Mouse (Mus musculus) CH12.LX (cell line): Measurements from ENCODE around the gene Dph7. TPM values are rescaled to one million over a fixed set of nuclear protein-coding genes. Genes with fewer than 3 reads are reported as not detected.
"Not testable (repeated sequence)": the region's sequence is repeated elsewhere in the genome, so short reads cannot be mapped to it uniquely, and the experiment has no call there.

Experiments
- DNase-seq: peaks from one replicate; pipeline ENCODE4 v3.0.0-alpha.2; 2013; ENCODE audit errors: extremely low read depth
- H3K27ac ChIP-seq: 2 replicates; pipeline ENCODE4 v1.5.1; 2012; ENCODE audit warnings: low read depth, mild to moderate bottlenecking, control low read depth, moderate library complexity; ENCODE audit not compliant: insufficient read depth
- H3K27me3 ChIP-seq: replicated peaks from 2 replicates; pipeline ENCODE3; 2012; ENCODE audit warnings: inconsistent platforms
- H3K36me3 ChIP-seq, 2 experiments: replicated peaks in 1 of 2; 2 replicates each; pipeline versions ENCODE3 to v1.6.1; 2012; ENCODE audit warnings: inconsistent platforms in 1 of 2, low read length in 1 of 2, mild to moderate bottlenecking in 1 of 2, mixed read lengths in 1 of 2, moderate library complexity in 1 of 2; ENCODE audit not compliant: control insufficient read depth in 1 of 2, insufficient read depth in 1 of 2
- H3K4me1 ChIP-seq, 2 experiments: 2 replicates each; pipeline ENCODE4 v1.6.1; 2012; ENCODE audit warnings: inconsistent platforms in 1 of 2, moderate library complexity in 1 of 2; ENCODE audit not compliant: insufficient read depth in 2 of 2, control insufficient read depth in 1 of 2
- H3K4me2 ChIP-seq: 2 replicates; pipeline ENCODE4 v1.6.1; 2012; ENCODE audit warnings: low read depth, mild to moderate bottlenecking, control low read depth; ENCODE audit not compliant: poor library complexity, insufficient read depth, severe bottlenecking
- H3K4me3 ChIP-seq, 3 experiments: fragments of 150-350 bp in 1 of 3; sonication (generic) in 1 of 3; replicated peaks in 1 of 3; 2 replicates each; pipeline versions ENCODE3 to v1.5.1; 2011 to 2012; ENCODE audit warnings: low read depth in 2 of 3, low read length in 2 of 3, mild to moderate bottlenecking in 2 of 3, moderate library complexity in 2 of 3, control low read depth in 1 of 3, improper control_type of control experiment in 1 of 3, inconsistent platforms in 1 of 3, mixed read lengths in 1 of 3; ENCODE audit not compliant: poor library complexity in 1 of 3
- H3K79me2 ChIP-seq: replicated peaks from 2 replicates; pipeline ENCODE4 v1.6.1; 2012; ENCODE audit warnings: mild to moderate bottlenecking, moderate library complexity; ENCODE audit not compliant: control insufficient read depth, poor library complexity, insufficient read depth, severe bottlenecking; ENCODE audit errors: extremely low read depth
- H3K9ac ChIP-seq: 2 replicates; pipeline ENCODE4 v1.6.1; 2012; ENCODE audit warnings: low read depth, mild to moderate bottlenecking, control low read depth, moderate library complexity; ENCODE audit not compliant: insufficient read depth
- H3K9me3 ChIP-seq: replicated peaks from 2 replicates; pipeline ENCODE3; 2012; ENCODE audit warnings: low read length, inconsistent platforms, mixed read lengths
- BHLHE40 ChIP-seq: IDR thresholded peaks from 2 replicates; pipeline ENCODE4 v1.6.1; 2011; ENCODE audit warnings: mild to moderate bottlenecking, low read depth, low read length, improper control_type of control experiment
- CHD1 ChIP-seq: IDR thresholded peaks from 2 replicates; pipeline ENCODE4 v1.6.1; 2012; ENCODE audit warnings: low read depth, low read length, improper control_type of control experiment, inconsistent platforms
- CTCF ChIP-seq, 2 experiments: IDR thresholded peaks in 1 of 2; conservative IDR thresholded peaks in 1 of 2; 2 replicates each; pipeline ENCODE4 v1.5.1; 2011 to 2012; ENCODE audit warnings: low read depth in 2 of 2, low read length in 2 of 2, improper control_type of control experiment in 1 of 2, inconsistent platforms in 1 of 2, mild to moderate bottlenecking in 1 of 2, moderate library complexity in 1 of 2
- EP300 ChIP-seq: IDR thresholded peaks from 2 replicates; pipeline ENCODE4 v1.6.1; 2011; ENCODE audit warnings: low read length, improper control_type of control experiment
- GABPA ChIP-seq: IDR thresholded peaks from 2 replicates; pipeline ENCODE4 v1.6.1; 2012; ENCODE audit warnings: low read depth, low read length, improper control_type of control experiment, inconsistent platforms; ENCODE audit not compliant: insufficient replicate concordance
- HCFC1 ChIP-seq: IDR thresholded peaks from 2 replicates; pipeline ENCODE4 v1.6.1; 2012; ENCODE audit warnings: low read depth, mild to moderate bottlenecking, inconsistent platforms, low read length, improper control_type of control experiment
- IRF4 ChIP-seq: IDR thresholded peaks from 2 replicates; pipeline ENCODE4 v1.6.1; 2014; ENCODE audit warnings: low read depth, mild to moderate bottlenecking, inconsistent platforms, low read length, improper control_type of control experiment
- JUN ChIP-seq: IDR thresholded peaks from 2 replicates; pipeline ENCODE4 v1.6.1; 2011; ENCODE audit warnings: low read depth, mild to moderate bottlenecking, low read length, improper control_type of control experiment, moderate library complexity; ENCODE audit not compliant: insufficient read depth
- MAFK ChIP-seq: IDR thresholded peaks from 2 replicates; pipeline ENCODE4 v1.6.1; 2011; ENCODE audit warnings: low read length, improper control_type of control experiment; ENCODE audit not compliant: insufficient replicate concordance
- MAX ChIP-seq: IDR thresholded peaks from 2 replicates; pipeline ENCODE4 v1.6.1; 2011; ENCODE audit warnings: low read length, improper control_type of control experiment
- MAZ ChIP-seq: IDR thresholded peaks from 2 replicates; pipeline ENCODE4 v1.6.1; 2012; ENCODE audit warnings: low read depth, mild to moderate bottlenecking, inconsistent platforms, low read length, improper control_type of control experiment, moderate library complexity
- MEF2A ChIP-seq: IDR thresholded peaks from 2 replicates; pipeline ENCODE4 v1.6.1; 2014; ENCODE audit warnings: low read depth, mild to moderate bottlenecking, inconsistent platforms, low read length, improper control_type of control experiment, borderline replicate concordance
- NRF1 ChIP-seq: IDR thresholded peaks from 2 replicates; pipeline ENCODE4 v1.6.1; 2014; ENCODE audit warnings: low read depth, mild to moderate bottlenecking, inconsistent platforms, low read length, improper control_type of control experiment, moderate library complexity
- PAX5 ChIP-seq: IDR thresholded peaks from 2 replicates; pipeline ENCODE4 v1.6.1; 2012; ENCODE audit warnings: low read length, inconsistent platforms, mixed read lengths
- RAD21 ChIP-seq: IDR thresholded peaks from 2 replicates; pipeline ENCODE4 v1.6.1; 2011; ENCODE audit warnings: low read depth, mild to moderate bottlenecking, low read length, improper control_type of control experiment, moderate library complexity
- RCOR1 ChIP-seq: conservative IDR thresholded peaks from 2 replicates; pipeline ENCODE4 v1.6.1; 2012; ENCODE audit warnings: low read depth, mild to moderate bottlenecking, inconsistent platforms, low read length, improper control_type of control experiment
- SIN3A ChIP-seq: IDR thresholded peaks from 2 replicates; pipeline ENCODE4 v1.6.1; 2012; ENCODE audit warnings: low read length, improper control_type of control experiment, inconsistent platforms
- SMC3 ChIP-seq: IDR thresholded peaks from 2 replicates; pipeline ENCODE4 v1.6.1; 2011; ENCODE audit warnings: low read depth, low read length, improper control_type of control experiment
- TBP ChIP-seq: conservative IDR thresholded peaks from 2 replicates; pipeline ENCODE4 v1.6.1; 2011; ENCODE audit warnings: low read depth, low read length, improper control_type of control experiment
- TCF12 ChIP-seq: IDR thresholded peaks from 2 replicates; pipeline ENCODE4 v1.6.1; 2014; ENCODE audit warnings: low read depth, mild to moderate bottlenecking, inconsistent platforms, low read length, improper control_type of control experiment
- USF1 ChIP-seq: IDR thresholded peaks from 2 replicates; pipeline ENCODE4 v1.6.1; 2014; ENCODE audit warnings: low read depth, mild to moderate bottlenecking, inconsistent platforms, low read length, improper control_type of control experiment
- USF2 ChIP-seq: conservative IDR thresholded peaks from 2 replicates; pipeline ENCODE4 v1.6.1; 2011; ENCODE audit warnings: low read depth, low read length, improper control_type of control experiment
- ZC3H11A ChIP-seq: IDR thresholded peaks from 2 replicates; pipeline ENCODE4 v1.6.1; 2012; ENCODE audit warnings: low read depth, mild to moderate bottlenecking, inconsistent platforms, low read length, improper control_type of control experiment
- ZNF384 ChIP-seq: IDR thresholded peaks from 2 replicates; pipeline ENCODE4 v1.6.1; 2012; ENCODE audit warnings: low read depth, low read length, improper control_type of control experiment, inconsistent platforms
- dilution Hi-C: fragments of 300-500 bp; cut with MboI; formaldehyde crosslinking; loops from 2 replicates; pipeline ENCODE4 v1.14.3; 2020; ENCODE audit warnings: low sequenced_read_pairs; ENCODE audit not compliant: extremely low pct_unique_long_range_greater_than_20kb, extremely low pct_ligation_motif_present
- in situ Hi-C: fragments of 300-500 bp; cut with MboI; formaldehyde crosslinking; loops from 3 replicates; pipeline ENCODE4 v1.14.3; 2019; ENCODE audit warnings: low sequenced_read_pairs, low pct_ligation_motif_present, low pct_unique_long_range_greater_than_20kb, mixed read lengths
- polyA plus RNA-seq: library from polyadenylated mRNA; unstranded; fragments of >175 nt; gene quantifications from 2 replicates; pipeline ENCODE4 v1.2.1, GENCODE M21; 2012; ENCODE audit warnings: low read depth; ENCODE audit not compliant: insufficient read length
- total RNA-seq, 2 experiments: library from RNA; depleted of rRNA; stranded (reverse); fragments of 300-350 nt in 1 of 2; fragments of >200 nt in 1 of 2; gene quantifications; 2 replicates each; pipeline ENCODE4 v1.2.3; 2012 to 2014

Gene Dph7
- total and polyA plus RNA-seq, 3 experiments, result 23.4 to 24.7 (median 24.6) TPM

- peaks cover 16% of the 10 kb centered on the region for H3K27me3 ChIP-seq
- H3K4me3 ChIP-seq, result no peak overlapping the region
- no peaks in the 10 kb centered on the region for H3K4me1 ChIP-seq
- no peaks in the 10 kb centered on the region for H3K79me2 ChIP-seq
- H3K36me3 ChIP-seq, result no peaks in the 10 kb centered on the region
- TF ChIP-seq CHD1 (no peak), HCFC1 (no peak), NRF1 (no peak), MAZ (no peak)
- dilution Hi-C loops, result no loop called here
- no peak overlapping the region for H3K27ac ChIP-seq
- H3K9me3 ChIP-seq, result no peaks in the 10 kb centered on the region
- in situ Hi-C loops, result no loop called here
- no peak overlapping the region for H3K9ac ChIP-seq
- no peak overlapping the region for H3K4me2 ChIP-seq
- no peak for DNase-seq
Observed at GRCm38 (mm10) chr2:24942092-24942491, 20.1 kb upstream of the Dph7 start.

GRCm38 (mm10) chr2:24944304-24944703, 17.9 kb upstream of the Dph7 start:
- H3K4me1 ChIP-seq, H3K9me3 ChIP-seq, H3K9ac ChIP-seq, H3K36me3 ChIP-seq, H3K79me2 ChIP-seq, in situ Hi-C loops, dilution Hi-C loops, H3K27ac ChIP-seq, H3K4me2 ChIP-seq, H3K4me3 ChIP-seq: not testable (repeated sequence)
- peaks cover 11% of the 10 kb centered on the region for H3K27me3 ChIP-seq
- TF ChIP-seq RAD21 (peak; percentile 52), CTCF (conservative IDR thresholded peaks at IDR 0.05 in 1 of 2, IDR thresholded peaks at IDR 0.05 in 1 of 2; ENCODE audit: low read depth in 2 of 2, low read length in 2 of 2) (peak in 1 of 2 experiments; percentile 63; a peak in 2 of 4 replicates), SMC3 (peak; percentile 26; the same call in 1 of the 2 replicates)
- peak; percentile 53 for DNase-seq

- dilution Hi-C loops, result no loop called here
- in situ Hi-C loops, result no loop called here
- Histone ChIP-seq H3K36me3 (peaks cover 21 to 31% of the 10 kb centered on the region in 2 experiments), H3K27ac (0 out of 2 replicates have a peak within 1 kb of the TSS, but pooled peaks have one; percentile 16), H3K9me3 (no peaks in the 10 kb centered on the region), H3K4me2 (peak within 1 kb of the TSS; percentile 73), H3K4me3 (peak within 1 kb of the TSS; percentile 57 to 97 (median 85)), H3K9ac (peak within 1 kb of the TSS; percentile 91), H3K4me1 (peaks cover 4 to 36% of the 10 kb centered on the region in 2 experiments; a peak in 3 of 4 replicates), H3K27me3 (peaks cover 5% of the 10 kb centered on the region), H3K79me2 (peaks cover 22% of the 10 kb centered on the region)
- DNase-seq, result peak; percentile 94
- TF ChIP-seq HCFC1 (peak; percentile 74), USF1 (no peak), MAFK (no peak), GABPA (no peak), JUN (no peak), RAD21 (no peak), TCF12 (peak; percentile 80), IRF4 (no peak), BHLHE40 (peak; percentile 39; the same call in 1 of the 2 replicates), USF2 (no peak), MEF2A (peak; percentile 39; the same call in 1 of the 2 replicates), EP300 (no peak), ZNF384 (no peak), TBP (0 out of 2 replicates have a peak, but pooled peaks have one; percentile 23), MAX (no peak), SIN3A (peak; percentile 94), PAX5 (no peak), ZC3H11A (no peak), RCOR1 (no peak), SMC3 (no peak)
Observed at GRCm38 (mm10) chr2:24949421-24950188, 12.6 kb upstream of the Dph7 start, which contains the start of gene Zmynd19. Gene Zmynd19 (plus strand): TSS chr2:24949792.
